Mouse (Mus musculus): Measurements from ENCODE around the gene Gm4491. TPM values are rescaled to one million over a fixed set of nuclear protein-coding genes. Genes with fewer than 3 reads are reported as not detected.

Gene Gm4491
- total and polyA plus RNA-seq, 3 experiments = not detected

DNA sequence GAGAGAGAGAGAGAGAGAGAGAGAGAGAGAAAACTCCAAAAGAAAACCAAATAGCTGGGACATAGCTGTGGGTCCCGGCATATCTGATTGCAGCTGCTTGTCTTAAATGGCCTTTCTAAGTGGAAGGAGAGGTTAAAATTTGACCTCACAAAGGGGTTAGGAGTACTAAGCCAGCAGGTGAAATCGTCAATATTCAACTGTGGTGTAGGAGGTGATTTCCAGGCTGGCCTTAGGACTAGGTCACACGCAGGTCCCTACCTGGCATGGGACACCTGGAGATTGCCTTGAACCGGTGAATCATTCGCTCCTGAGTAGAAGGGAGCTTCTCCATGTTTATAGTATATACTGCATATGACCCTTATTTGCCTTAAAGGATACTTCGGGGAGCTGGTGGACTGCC lies 12.6 kb downstream of the Gm4491 start:
- dilution Hi-C loops (cut with MboI; ENCODE audit: extremely low pct_ligation_motif_present, extremely low pct_unique_long_range_greater_than_20kb, low sequenced_read_pairs) (no loop called here), in situ Hi-C loops (cut with MboI; ENCODE audit: low pct_ligation_motif_present, low pct_unique_long_range_greater_than_20kb, low sequenced_read_pairs) (no loop called here)
- Histone ChIP-seq H3K27me3 (replicated peaks) (no peaks in the 10 kb centered on the region), H3K27ac (ENCODE audit: insufficient read depth, low read depth) (no peak overlapping the region), H3K9me3 (replicated peaks; ENCODE audit: low read length) (peaks cover 4% of the 10 kb centered on the region), H3K4me2 (ENCODE audit: insufficient read depth, low read depth, poor library complexity, severe bottlenecking) (no peak overlapping the region), H3K4me1 (ENCODE audit: control insufficient read depth in 1 of 2, insufficient read depth in 2 of 2) (no peaks in the 10 kb centered on the region), H3K79me2 (replicated peaks; ENCODE audit: control insufficient read depth, extremely low read depth, insufficient read depth, poor library complexity, severe bottlenecking) (no peaks in the 10 kb centered on the region), H3K4me3 (replicated peaks in 1 of 3; ENCODE audit: low read depth in 2 of 3, low read length in 2 of 3, poor library complexity in 1 of 3) (no peak overlapping the region), H3K36me3 (replicated peaks in 1 of 2; ENCODE audit: control insufficient read depth in 1 of 2, insufficient read depth in 1 of 2, low read length in 1 of 2) (no peaks in the 10 kb centered on the region), H3K9ac (ENCODE audit: insufficient read depth, low read depth) (no peak overlapping the region)
- DNase-seq (ENCODE audit: extremely low read depth) = no peak
- TF ChIP-seq ETS1 (conservative IDR thresholded peaks at IDR 0.05; ENCODE audit: low read depth, low read length) = no peak
- TF ChIP-seq POLR2A (IDR thresholded peaks at IDR 0.05; ENCODE audit: low read depth, low read length) = no peak
- TF ChIP-seq JUN (IDR thresholded peaks at IDR 0.05; ENCODE audit: insufficient read depth, low read depth, low read length) = no peak
- no peak for TF ChIP-seq MEF2A (IDR thresholded peaks at IDR 0.05; ENCODE audit: borderline replicate concordance, low read depth, low read length)

DNA sequence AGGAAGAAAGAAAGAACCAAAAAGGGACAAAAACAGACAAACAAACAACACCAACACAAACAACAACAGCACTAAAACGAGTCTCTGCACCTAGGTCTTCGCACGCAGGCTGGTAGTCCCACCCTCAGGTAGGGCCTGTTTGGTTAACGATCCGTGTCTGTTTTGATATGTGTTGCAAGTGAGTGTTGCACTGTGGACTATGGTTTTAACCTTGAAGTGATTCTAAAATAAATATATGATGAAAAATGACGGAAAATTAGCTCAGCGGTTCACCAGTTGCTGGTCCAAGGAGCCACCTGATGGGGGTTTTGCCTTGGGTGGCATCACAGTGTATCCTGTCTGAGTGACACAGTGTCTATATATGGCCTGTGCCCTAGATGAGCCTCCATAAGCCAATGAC lies 14.1 kb downstream of the Gm4491 start:
- dilution Hi-C loops (cut with MboI; ENCODE audit: extremely low pct_ligation_motif_present, extremely low pct_unique_long_range_greater_than_20kb, low sequenced_read_pairs) = no loop called here
- in situ Hi-C loops (cut with MboI; ENCODE audit: low pct_ligation_motif_present, low pct_unique_long_range_greater_than_20kb, low sequenced_read_pairs) = no loop called here

DNA sequence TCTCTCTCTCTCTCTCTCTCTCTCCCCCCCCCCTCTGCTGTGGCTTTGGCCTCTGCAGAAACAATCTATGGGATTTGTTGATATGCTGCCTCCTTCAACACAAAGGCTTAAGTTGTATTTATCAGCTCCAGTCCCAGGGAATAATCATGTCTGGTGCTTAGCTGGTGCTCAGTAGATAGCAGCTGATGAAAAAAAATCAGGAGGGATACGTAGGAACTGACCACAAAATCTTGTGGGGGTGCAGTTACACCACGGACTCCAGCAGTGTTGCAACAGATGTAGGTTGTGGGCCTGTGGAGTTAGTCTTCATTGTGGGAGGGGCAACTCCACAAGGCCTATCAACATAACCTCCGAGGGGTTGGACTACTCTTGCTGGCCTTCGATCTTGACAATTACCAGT lies 19.8 kb downstream of the Gm4491 start:
- H3K79me2 ChIP-seq (replicated peaks; ENCODE audit: control insufficient read depth, extremely low read depth, insufficient read depth, poor library complexity, severe bottlenecking) = no peaks in the 10 kb centered on the region
- H3K27ac ChIP-seq (ENCODE audit: insufficient read depth, low read depth) = no peak overlapping the region
- H3K9me3 ChIP-seq (replicated peaks; ENCODE audit: low read length) = no peaks in the 10 kb centered on the region
- H3K4me3 ChIP-seq (replicated peaks in 1 of 3; ENCODE audit: low read depth in 2 of 3, low read length in 2 of 3, poor library complexity in 1 of 3) = no peak overlapping the region
- in situ Hi-C loops (cut with MboI; ENCODE audit: low pct_ligation_motif_present, low pct_unique_long_range_greater_than_20kb, low sequenced_read_pairs) (no loop called here), dilution Hi-C loops (cut with MboI; ENCODE audit: extremely low pct_ligation_motif_present, extremely low pct_unique_long_range_greater_than_20kb, low sequenced_read_pairs) (no loop called here)
- TF ChIP-seq IRF4 (IDR thresholded peaks at IDR 0.05; ENCODE audit: low read depth, low read length) (no peak), MAX (IDR thresholded peaks at IDR 0.05; ENCODE audit: low read length) (no peak), MXI1 (IDR thresholded peaks at IDR 0.05; ENCODE audit: low read depth, low read length) (no peak), USF1 (IDR thresholded peaks at IDR 0.05; ENCODE audit: low read depth, low read length) (no peak), POLR2AphosphoS2 (IDR thresholded peaks at IDR 0.05; ENCODE audit: low read depth, low read length) (no peak)
- H3K27me3 ChIP-seq (replicated peaks) = no peaks in the 10 kb centered on the region
- H3K4me2 ChIP-seq (ENCODE audit: insufficient read depth, low read depth, poor library complexity, severe bottlenecking) = no peak overlapping the region
- DNase-seq (ENCODE audit: extremely low read depth) = no peak
- no peaks in the 10 kb centered on the region for H3K36me3 ChIP-seq (replicated peaks in 1 of 2; ENCODE audit: control insufficient read depth in 1 of 2, insufficient read depth in 1 of 2, low read length in 1 of 2)
- H3K9ac ChIP-seq (ENCODE audit: insufficient read depth, low read depth) = no peak overlapping the region
- no peaks in the 10 kb centered on the region for H3K4me1 ChIP-seq (ENCODE audit: control insufficient read depth in 1 of 2, insufficient read depth in 2 of 2)

More for the DNA sequence above, 14.1 kb downstream of the Gm4491 start:
- no peak overlapping the region for H3K9ac ChIP-seq (ENCODE audit: insufficient read depth, low read depth)
- DNase-seq (ENCODE audit: extremely low read depth) = no peak
- no peak overlapping the region for H3K27ac ChIP-seq (ENCODE audit: insufficient read depth, low read depth)
- no peaks in the 10 kb centered on the region for H3K36me3 ChIP-seq (replicated peaks in 1 of 2; ENCODE audit: control insufficient read depth in 1 of 2, insufficient read depth in 1 of 2, low read length in 1 of 2)
- H3K4me2 ChIP-seq (ENCODE audit: insufficient read depth, low read depth, poor library complexity, severe bottlenecking) = no peak overlapping the region
- TF ChIP-seq IRF4 (IDR thresholded peaks at IDR 0.05; ENCODE audit: low read depth, low read length) = no peak
- no peak for TF ChIP-seq RAD21 (IDR thresholded peaks at IDR 0.05; ENCODE audit: low read depth, low read length)
- no peak for TF ChIP-seq HCFC1 (IDR thresholded peaks at IDR 0.05; ENCODE audit: low read depth, low read length)
- no peak for TF ChIP-seq USF2 (conservative IDR thresholded peaks at IDR 0.05; ENCODE audit: low read depth, low read length)
- no peaks in the 10 kb centered on the region for H3K4me1 ChIP-seq (ENCODE audit: control insufficient read depth in 1 of 2, insufficient read depth in 2 of 2)
- H3K79me2 ChIP-seq (replicated peaks; ENCODE audit: control insufficient read depth, extremely low read depth, insufficient read depth, poor library complexity, severe bottlenecking) = no peaks in the 10 kb centered on the region
- peaks cover 4% of the 10 kb centered on the region for H3K9me3 ChIP-seq (replicated peaks; ENCODE audit: low read length)
- no peak overlapping the region for H3K4me3 ChIP-seq (replicated peaks in 1 of 3; ENCODE audit: low read depth in 2 of 3, low read length in 2 of 3, poor library complexity in 1 of 3)
- no peaks in the 10 kb centered on the region for H3K27me3 ChIP-seq (replicated peaks)

Data from CH12.LX (cell line).